Comparison of ENCODE assay signal across 8 mouse cellular contexts in the genomic region with DNA sequence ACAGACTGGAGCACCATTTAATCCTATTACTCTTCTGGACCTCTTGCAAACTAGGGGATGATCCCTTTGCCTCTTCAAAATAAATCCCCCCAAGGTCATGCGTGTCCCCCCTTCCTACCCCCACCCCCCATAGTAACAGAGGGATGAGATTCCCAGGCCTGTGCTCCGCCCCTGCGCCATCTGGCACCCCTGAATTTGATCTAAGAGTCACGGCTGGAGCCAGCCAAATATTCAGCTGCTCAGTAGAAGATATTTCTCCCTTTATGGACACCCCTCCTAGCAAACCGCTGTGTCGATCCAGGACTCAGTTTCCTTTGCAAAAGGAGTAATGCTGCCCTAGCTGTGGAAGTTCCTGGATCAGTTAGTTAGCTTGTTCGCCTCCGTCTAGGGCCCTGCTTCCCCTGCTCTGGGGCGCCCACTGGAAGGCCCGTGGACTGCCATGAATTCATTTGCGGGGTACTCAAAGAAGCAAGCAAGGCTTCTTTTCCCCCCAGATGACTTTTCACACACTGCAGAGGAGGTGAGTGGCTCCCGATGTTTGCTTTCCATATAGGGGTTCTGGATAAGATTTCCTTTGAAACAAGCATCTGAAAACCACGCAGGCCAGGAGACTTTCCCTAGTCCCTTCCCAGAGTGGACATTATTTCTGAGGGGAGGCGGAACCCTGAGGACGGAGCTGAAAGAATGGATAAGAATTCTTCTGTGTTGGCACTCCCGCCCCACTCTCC.
A peak's percentile ranks its signal among the peaks of the same experiment; 100 is the strongest.
DNase-seq lines count a peak whose midpoint lies in the region; ATAC-seq lines count a peak whose summit lies in the region.

No protein-coding gene starts in this region.

- no peak for DNase-seq in kidney, postnatal 14 days
- no peak for DNase-seq in embryonic facial prominence, embryonic 11.5 days (ENCODE audit: low spot score)
- no peak for DNase-seq in thymus, postnatal 10 days (ENCODE audit: low spot score in 2 of 2)
- DNase-seq in urinary bladder, postnatal 4 days (ENCODE audit: low spot score in 2 of 2): no peak

- H3K36me3 ChIP-seq in kidney, embryonic 16.5 days (ENCODE audit: insufficient read depth, low read length): no peaks in the 10 kb centered on the region
- no peaks in the 10 kb centered on the region for H3K36me3 ChIP-seq in embryonic facial prominence, embryonic 11.5 days (replicated peaks; ENCODE audit: control insufficient read depth, insufficient read depth, low read depth, low read length)
- no peaks in the 10 kb centered on the region for H3K36me3 ChIP-seq in forebrain, embryonic 16.5 days (ENCODE audit: control insufficient read depth, insufficient read depth)
- H3K36me3 ChIP-seq in midbrain, embryonic 15.5 days (replicated peaks): no peaks in the 10 kb centered on the region

- H3K9me3 ChIP-seq in kidney, embryonic 16.5 days (ENCODE audit: low read length): peaks cover 10% of the 10 kb centered on the region
- no peaks in the 10 kb centered on the region for H3K9me3 ChIP-seq in embryonic facial prominence, embryonic 11.5 days (replicated peaks; ENCODE audit: control insufficient read depth, low read length)
- peaks cover 9% of the 10 kb centered on the region; the same call in 1 of the 2 replicates for H3K9me3 ChIP-seq in forebrain, embryonic 16.5 days (ENCODE audit: control insufficient read depth, low read length)
- H3K9me3 ChIP-seq in midbrain, embryonic 15.5 days: 0 out of 2 replicates have a peak, but pooled peaks cover 8% of the 10 kb centered on the region

- no peak; the same call in 1 of the 2 replicates for ATAC-seq in kidney, embryonic 16.5 days (ENCODE audit: low FRiP score, low TSS enrichment)
- no peak for ATAC-seq in embryonic facial prominence, embryonic 11.5 days (replicated peaks; ENCODE audit: insufficient number of reproducible peaks, low FRiP score, low TSS enrichment, low read depth)
- no peak for ATAC-seq in forebrain, embryonic 16.5 days
- ATAC-seq in midbrain, embryonic 15.5 days (replicated peaks): 0 out of 2 replicates have a peak, but pooled peaks have one; percentile 37
- ATAC-seq in cerebellum, adult (ENCODE audit: insufficient number of reproducible peaks, low FRiP score, low TSS enrichment): no peak

- H3K4me1 ChIP-seq in kidney, embryonic 16.5 days (ENCODE audit: insufficient read depth, low read length): peaks cover 15% of the 10 kb centered on the region
- H3K4me1 ChIP-seq in embryonic facial prominence, embryonic 11.5 days (ENCODE audit: control insufficient read depth, insufficient read depth, low read length): no peaks in the 10 kb centered on the region; the same call in 1 of the 2 replicates
- H3K4me1 ChIP-seq in forebrain, embryonic 16.5 days (replicated peaks; ENCODE audit: control insufficient read depth, insufficient read depth, low read length): peaks cover 13% of the 10 kb centered on the region
- H3K4me1 ChIP-seq in midbrain, embryonic 15.5 days: peaks cover 15% of the 10 kb centered on the region

- no peaks in the 10 kb centered on the region for H3K27me3 ChIP-seq in kidney, embryonic 16.5 days (ENCODE audit: insufficient read depth, low read length)
- H3K27me3 ChIP-seq in embryonic facial prominence, embryonic 11.5 days (ENCODE audit: control insufficient read depth, insufficient read depth, low read length): no peaks in the 10 kb centered on the region
- no peaks in the 10 kb centered on the region for H3K27me3 ChIP-seq in forebrain, embryonic 16.5 days (replicated peaks; ENCODE audit: control insufficient read depth, insufficient read depth, low read length)
- peaks cover 4% of the 10 kb centered on the region; the same call in 1 of the 2 replicates for H3K27me3 ChIP-seq in midbrain, embryonic 15.5 days (replicated peaks)

- WGBS in kidney, embryonic 16.5 days: 36% methylated on average over 16 of the region's 16 CpGs
- WGBS in embryonic facial prominence, embryonic 11.5 days: 37% methylated on average over 16 of the region's 16 CpGs
- 17% methylated on average over 16 of the region's 16 CpGs for WGBS in forebrain, embryonic 16.5 days
- WGBS in midbrain, embryonic 15.5 days: 10% methylated on average over 16 of the region's 16 CpGs

- H3K4me2 ChIP-seq in kidney, embryonic 16.5 days (replicated peaks; ENCODE audit: low read depth, low read length): peak overlapping the region; percentile 56
- peak overlapping the region; percentile 39 for H3K4me2 ChIP-seq in embryonic facial prominence, embryonic 11.5 days (ENCODE audit: low read depth, low read length)
- H3K4me2 ChIP-seq in forebrain, embryonic 16.5 days (ENCODE audit: low read length): peak overlapping the region; percentile 36
- H3K4me2 ChIP-seq in midbrain, embryonic 15.5 days: peak overlapping the region; percentile 45

- peak overlapping the region; percentile 13; the same call in 1 of the 2 replicates for H3K27ac ChIP-seq in kidney, embryonic 16.5 days (ENCODE audit: low read length)
- H3K27ac ChIP-seq in embryonic facial prominence, embryonic 11.5 days (replicated peaks; ENCODE audit: low read depth, low read length): no peak overlapping the region; the same call in 1 of the 2 replicates
- H3K27ac ChIP-seq in forebrain, embryonic 16.5 days (ENCODE audit: low read length): no peak overlapping the region; the same call in 1 of the 2 replicates
- H3K27ac ChIP-seq in midbrain, embryonic 15.5 days: peak overlapping the region; percentile 64

- H3K9ac ChIP-seq in kidney, embryonic 16.5 days (replicated peaks; ENCODE audit: low read length): peak overlapping the region; percentile 53; the same call in 1 of the 2 replicates
- no peak overlapping the region for H3K9ac ChIP-seq in embryonic facial prominence, embryonic 11.5 days (replicated peaks; ENCODE audit: low read length)
- H3K9ac ChIP-seq in forebrain, embryonic 16.5 days (replicated peaks; ENCODE audit: low read depth, low read length): peak overlapping the region; percentile 37
- H3K9ac ChIP-seq in midbrain, embryonic 15.5 days: no peak overlapping the region; the same call in 1 of the 2 replicates

- H3K4me3 ChIP-seq in kidney, embryonic 16.5 days (ENCODE audit: low read length): peak overlapping the region; percentile 37
- H3K4me3 ChIP-seq in embryonic facial prominence, embryonic 11.5 days (ENCODE audit: low read depth, low read length): no peak overlapping the region
- peak overlapping the region; percentile 20 for H3K4me3 ChIP-seq in forebrain, embryonic 16.5 days (replicated peaks; ENCODE audit: low read length)
- peak overlapping the region; percentile 4; the same call in 1 of the 2 replicates for H3K4me3 ChIP-seq in midbrain, embryonic 15.5 days

Comparison
In these comparisons a context has a peak if more than half of its experiments do, and no peak if none do; other contexts are left out.
1. H3K27ac ChIP-seq: peak in kidney, embryonic 16.5 days (single experiment) and midbrain, embryonic 15.5 days (single experiment); none in embryonic facial prominence, embryonic 11.5 days (single experiment) and forebrain, embryonic 16.5 days (single experiment).
2. H3K9ac ChIP-seq: peak in kidney, embryonic 16.5 days (single experiment) and forebrain, embryonic 16.5 days (single experiment); none in embryonic facial prominence, embryonic 11.5 days (single experiment) and midbrain, embryonic 15.5 days (single experiment).
3. Peak in every context shown above with its lines, with median percentiles within 50 percentile points of each other: H3K4me2 ChIP-seq.